Mouse (Mus musculus): Measurements from ENCODE around the gene Katnbl1.

Gene Katnbl1

GRCm38 (mm10) chr2:112378973-112379898 is at the start of gene Katnbl1:
TSS of gene Katnbl1 (plus strand) at chr2:112379211.
- peak; percentile 90 for DNase-seq (ENCODE audit: low read depth)

DNA sequence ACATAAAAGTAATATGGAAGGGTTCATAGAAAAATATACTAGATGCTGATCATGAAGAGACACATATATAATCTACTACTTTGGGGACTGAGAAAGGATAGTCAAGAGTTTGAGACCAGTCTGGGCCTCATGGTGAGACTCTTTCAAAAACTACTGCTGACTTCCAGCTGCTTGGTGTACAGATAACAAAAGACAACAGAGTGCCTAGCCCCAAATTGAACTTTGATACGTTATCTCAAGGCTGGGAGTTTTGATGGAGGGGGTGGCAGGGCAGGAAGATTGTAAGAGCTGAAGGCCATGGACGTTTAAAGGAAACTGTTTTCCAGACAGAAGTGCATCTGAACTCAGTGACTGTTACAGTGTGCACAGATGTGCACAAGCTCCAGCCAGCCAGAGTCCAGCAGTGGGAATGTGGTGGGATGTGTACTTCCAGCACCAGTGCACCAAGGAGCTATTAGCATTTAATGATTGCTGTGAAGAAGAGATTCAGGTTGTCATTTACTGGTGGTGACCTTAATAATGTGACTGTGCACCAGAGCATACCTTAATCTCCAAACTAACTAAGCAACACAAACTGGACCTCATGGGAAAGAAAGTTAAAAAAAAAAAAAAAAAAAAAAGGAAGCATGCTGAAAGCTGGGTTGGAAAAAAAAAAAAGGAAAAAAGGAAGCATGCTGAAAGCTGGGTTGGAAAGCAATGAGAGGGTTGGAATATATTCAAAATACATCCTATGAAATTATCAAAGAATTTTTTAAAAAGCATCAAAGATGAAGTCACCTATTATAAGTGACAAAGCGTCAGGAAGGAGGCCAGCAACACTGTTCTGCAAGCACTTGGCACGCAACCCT is 46.7 kb upstream of the Katnbl1 start:
- DNase-seq (ENCODE audit: low read depth): no peak

DNA sequence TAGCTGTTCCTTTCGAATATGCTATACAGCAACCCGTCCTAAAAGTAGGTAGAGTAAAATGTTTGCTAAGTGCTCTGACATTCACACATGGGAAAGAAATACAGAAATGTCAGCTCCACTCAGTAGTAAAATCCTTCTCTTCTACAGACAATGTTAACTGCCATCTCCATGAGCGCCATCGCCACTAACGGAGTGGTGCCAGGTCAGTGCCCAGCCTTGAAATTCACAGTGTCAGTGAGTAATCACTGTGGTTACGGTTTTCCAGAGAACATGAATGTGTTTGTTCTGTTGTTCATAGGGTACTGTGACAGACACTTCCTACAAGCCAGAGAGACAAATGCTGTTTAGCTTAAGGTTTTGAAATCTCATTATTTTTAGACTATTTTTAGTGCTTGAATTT is 41.8 kb upstream of the Katnbl1 start:
- no peak for DNase-seq (ENCODE audit: low read depth)

- DNase-seq (ENCODE audit: low read depth): no peak
Measured at GRCm38 (mm10) chr2:112339736-112340135, 39.3 kb upstream of the Katnbl1 start.

GRCm38 (mm10) chr2:112341117-112341516 is 37.9 kb upstream of the Katnbl1 start:
- DNase-seq (ENCODE audit: low read depth): no peak

- DNase-seq (ENCODE audit: low read depth): no peak
Measured at GRCm38 (mm10) chr2:112348246-112348645, 30.8 kb upstream of the Katnbl1 start.

- DNase-seq (ENCODE audit: low read depth): no peak
Measured at GRCm38 (mm10) chr2:112353685-112354455, 25.1 kb upstream of the Katnbl1 start.

DNA sequence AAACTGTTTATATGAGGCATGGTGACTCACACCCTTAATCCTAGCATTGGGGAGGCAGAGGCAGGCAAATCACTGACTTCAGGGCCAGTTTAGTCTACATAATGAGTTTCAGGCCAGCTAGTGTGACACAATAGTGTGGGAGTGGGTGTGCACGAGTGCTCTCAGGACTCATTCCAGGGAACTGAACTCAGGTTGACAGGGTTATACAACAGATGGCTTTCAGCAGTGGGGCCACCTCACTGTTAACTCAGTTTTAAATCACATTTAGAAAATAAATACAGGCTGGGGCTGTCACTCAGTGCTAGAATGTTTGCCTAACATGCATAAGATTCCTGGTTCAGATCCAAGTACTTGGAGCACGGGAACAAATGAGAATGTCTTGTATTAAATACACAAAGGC is 19.4 kb upstream of the Katnbl1 start:
- DNase-seq (ENCODE audit: low read depth): no peak

DNA sequence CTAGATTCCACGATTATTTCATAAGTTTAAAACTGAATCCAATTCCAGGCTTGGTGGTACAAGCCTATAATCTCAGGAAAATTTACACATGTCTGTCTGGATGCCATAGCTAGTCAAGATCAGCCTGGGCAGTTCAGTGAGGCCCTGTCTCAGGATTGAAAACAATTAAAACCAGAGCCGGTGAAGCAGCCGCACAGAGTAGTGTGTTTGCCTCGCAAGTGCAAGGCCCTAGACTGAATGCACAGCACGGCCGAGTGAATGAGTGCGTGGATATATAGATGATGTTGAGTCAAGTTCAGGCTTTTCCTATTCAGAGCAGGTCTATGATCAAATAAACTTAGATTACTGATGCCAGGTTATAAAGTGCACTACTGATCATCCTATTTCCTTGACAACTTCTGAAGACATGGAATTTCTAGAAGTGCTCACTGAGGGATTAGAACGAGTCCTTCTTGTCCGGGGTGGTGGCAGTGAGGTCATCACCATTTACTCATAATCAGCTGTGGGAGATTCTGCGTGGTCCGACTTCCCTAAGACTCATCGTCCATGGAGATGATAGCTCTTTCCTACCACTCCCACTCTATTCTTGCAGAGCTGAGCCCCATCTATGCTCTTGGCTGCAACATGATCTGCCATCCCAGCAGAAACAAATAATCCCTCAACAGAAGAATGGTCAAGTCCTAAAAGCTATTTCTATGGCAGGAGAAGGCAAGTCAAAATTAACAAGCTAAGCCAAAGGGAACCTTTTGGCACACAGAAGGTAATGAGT is 18.8 kb upstream of the Katnbl1 start:
- no peak for DNase-seq (ENCODE audit: low read depth)

DNA sequence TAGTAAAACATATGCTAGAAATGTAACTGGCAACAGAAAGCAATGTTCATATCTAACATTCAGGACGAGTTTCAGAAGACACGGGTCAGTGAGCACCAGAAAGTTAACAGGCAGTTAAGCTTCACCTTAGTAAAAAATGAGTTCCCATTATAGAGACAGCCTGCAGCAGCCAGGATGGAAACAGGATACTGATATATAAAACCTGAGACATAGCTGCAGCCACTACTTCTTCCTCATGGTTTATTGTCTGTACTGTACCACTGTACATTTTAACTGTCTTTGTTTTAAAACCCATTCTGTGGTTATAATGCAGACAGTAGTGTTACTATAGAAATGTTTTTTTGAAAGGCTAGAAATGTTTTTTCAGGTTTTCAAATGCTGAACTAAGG is 18.2 kb upstream of the Katnbl1 start:
- DNase-seq (ENCODE audit: low read depth): no peak

GRCm38 (mm10) chr2:112367222-112367621 is 11.8 kb upstream of the Katnbl1 start:
- no peak for DNase-seq (ENCODE audit: low read depth)

DNA sequence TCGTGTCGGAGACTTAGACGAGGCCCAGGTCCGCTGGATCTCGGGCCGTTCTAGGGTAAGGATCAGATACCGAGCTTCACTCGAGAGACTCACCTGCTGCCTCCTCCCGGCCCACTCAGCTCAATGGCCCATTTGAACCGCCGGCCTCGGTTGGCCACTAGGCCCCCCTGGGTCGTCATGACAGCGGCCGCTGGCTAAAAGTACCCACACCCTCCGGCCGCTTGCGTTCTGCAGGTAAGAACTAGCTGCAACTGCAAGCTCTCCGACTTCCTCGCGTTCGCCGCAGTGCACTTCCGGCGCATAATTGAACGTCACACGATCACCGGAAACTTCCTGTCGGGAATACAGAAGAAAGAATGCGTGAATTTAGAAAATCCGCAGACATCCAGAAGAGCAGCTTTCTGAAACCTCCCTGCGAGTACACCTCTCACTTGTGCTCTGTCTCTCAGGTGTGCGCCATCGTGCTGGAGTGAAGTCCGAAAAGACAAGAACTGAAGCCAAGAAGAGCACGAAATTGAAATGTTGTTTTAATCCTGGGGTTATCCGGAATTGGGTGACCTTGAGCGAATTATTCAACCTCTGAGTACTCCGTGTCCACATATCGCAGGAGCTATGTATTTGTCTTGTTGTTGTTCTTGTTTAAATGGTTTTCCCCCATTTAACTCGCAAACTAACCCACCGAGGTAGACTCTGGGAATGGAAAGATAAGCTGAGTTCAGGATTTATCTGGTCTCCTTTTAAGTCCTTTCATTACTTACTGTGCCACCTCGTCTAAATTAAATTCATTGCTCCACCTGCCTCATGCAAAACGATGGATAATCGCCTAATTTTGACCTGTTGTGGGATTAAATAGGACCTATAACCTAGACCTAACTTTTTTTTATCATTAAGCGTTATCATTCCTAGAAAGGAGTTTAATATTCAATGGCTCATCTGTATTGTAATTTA is 11.0 kb upstream of the Katnbl1 start, which contains the start of gene Emc4:
TSS of gene Emc4 (minus strand) at position 302 of the 948 bp plus-strand sequence.
- peak; percentile 89 for DNase-seq (ENCODE audit: low read depth)

DNA sequence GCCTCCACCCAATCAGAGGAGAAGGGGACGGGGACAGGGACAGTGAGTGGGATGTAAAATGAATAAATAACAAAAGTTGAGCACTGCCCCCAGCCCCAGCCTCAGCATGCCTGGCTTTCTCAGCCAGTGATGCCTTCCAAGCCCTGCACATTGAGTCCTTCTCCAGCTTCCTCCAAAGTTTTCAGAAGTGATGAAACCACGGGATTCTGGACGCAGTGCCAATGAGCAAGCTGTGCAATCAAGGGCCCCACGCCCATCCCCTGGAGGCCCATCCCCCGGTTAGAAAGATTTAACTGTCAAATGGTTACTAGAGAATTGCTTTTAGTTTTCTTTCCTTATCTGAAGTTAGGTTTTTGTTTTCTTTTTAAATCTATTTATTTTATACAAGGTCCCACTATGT is 9.1 kb upstream of the Katnbl1 start:
- no peak for DNase-seq (ENCODE audit: low read depth)

DNA sequence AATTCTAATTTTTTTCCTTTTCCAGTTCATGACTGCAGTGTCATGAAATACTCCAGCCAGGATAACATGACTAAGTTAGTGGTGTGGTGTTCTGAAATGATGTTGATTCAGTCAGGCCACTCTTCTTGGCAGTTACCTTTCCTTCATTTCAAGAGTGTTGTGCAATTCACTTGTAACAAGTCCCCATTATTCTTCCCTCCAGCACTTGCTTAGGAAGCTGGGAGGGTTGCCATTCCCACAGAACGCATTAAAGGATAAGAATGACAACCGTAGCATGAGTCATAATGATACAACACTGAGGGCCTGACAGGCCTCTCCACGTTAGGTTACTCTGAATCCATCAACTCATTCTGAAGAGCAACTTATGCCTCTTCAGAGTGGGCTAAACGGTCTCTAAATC is 5.9 kb upstream of the Katnbl1 start:
- DNase-seq (ENCODE audit: low read depth): no peak

DNA sequence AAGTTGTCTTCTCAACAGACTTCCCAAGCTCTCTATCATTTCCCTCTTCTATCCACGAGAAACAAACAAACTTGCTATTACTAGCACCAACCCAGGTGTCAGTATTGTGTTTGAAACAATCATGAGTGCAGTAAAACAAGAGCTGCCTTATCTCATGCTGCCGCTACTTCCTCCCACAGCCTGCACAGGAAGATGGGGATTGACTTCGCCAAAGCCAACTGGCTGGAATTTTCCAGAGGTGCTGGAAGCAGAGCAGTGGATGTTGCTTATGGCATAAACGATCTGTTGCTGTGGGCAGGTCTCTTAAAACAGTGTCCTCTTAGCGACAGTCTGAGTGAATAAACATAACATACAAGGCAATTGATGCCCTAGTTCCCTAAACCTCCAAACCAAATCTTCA is 4.4 kb upstream of the Katnbl1 start:
- no peak for DNase-seq (ENCODE audit: low read depth)

DNA sequence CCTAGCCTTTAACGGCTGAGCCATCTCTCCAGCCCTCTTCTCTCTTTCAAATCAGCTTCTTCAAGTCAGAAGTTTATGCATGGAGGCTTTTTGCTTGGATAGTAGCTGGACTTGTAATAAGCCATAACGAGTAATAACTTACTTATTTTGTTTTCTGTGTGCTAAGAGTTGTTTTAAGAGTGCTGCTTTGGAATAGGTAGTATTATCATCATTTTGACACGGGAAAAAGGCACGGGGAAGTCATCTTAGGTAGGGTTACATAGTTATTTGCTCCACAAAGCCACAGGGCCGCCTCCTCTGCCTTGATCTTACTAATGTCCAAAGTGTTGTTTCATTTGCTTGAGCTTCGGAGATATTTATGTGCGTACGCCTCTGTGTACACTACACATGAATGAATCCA is 1.1 kb downstream of the Katnbl1 start:
- no peak for DNase-seq (ENCODE audit: low read depth)

GRCm38 (mm10) chr2:112381219-112381618 is 2.2 kb downstream of the Katnbl1 start:
- no peak for DNase-seq (ENCODE audit: low read depth)

- no peak for DNase-seq (ENCODE audit: low read depth)
Measured at GRCm38 (mm10) chr2:112390843-112391242, 11.8 kb downstream of the Katnbl1 start.

DNA sequence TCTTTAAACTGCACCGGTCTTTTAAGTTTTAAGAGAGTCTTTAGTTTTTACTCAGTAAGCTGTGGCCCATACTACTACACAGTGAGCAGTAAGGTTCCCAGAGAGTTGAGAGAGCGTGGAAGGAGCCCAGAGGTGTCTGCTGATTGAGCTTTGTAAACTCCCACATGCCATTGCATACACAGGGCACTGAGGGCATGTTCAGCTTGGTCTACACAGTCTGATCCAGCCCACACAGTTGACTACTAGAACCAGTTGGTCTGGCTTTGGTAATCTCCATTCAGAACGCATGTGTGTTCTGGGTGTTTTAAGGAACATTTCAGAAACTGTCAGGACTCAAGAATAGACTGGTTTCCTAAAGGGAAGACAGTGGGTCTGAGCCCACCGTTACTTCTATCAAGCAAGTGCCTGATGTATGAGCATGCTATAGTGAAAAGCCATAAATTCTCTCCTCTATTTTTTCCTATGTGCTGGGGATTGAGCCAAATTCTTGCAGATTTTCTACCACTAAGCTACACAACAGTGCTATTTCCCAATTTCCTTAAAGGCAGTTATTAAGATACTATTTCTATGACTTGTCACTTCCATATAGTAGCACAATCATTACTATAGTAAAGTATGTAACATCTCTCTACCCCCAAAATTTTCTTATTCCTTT is 12.5 kb downstream of the Katnbl1 start:
- no peak for DNase-seq (ENCODE audit: low read depth)

DNA sequence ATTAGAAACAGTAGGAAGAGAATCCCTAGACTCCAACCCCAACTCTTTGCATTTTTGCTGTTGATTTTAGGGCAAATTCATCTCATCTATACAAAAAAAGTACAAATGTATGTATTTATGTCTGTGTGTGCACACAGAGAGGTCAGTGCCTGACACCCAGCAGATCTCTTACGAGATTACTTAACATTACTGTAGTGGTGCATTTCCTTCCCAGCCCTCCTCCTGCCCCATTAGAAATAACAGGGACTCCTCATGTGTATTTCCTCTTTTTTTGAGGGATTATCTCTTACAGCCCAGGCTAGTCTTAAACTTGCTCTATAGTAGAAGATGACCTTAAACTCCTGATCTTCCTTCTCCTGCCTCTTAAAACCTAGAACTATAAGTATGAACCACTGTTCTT is 13.7 kb downstream of the Katnbl1 start:
- no peak for DNase-seq (ENCODE audit: low read depth)
